Mouse (Mus musculus) liver, postnatal 0 days (tissue): Measurements from ENCODE around the gene Aff4. TPM values are rescaled to one million over a fixed set of nuclear protein-coding genes. Genes with fewer than 3 reads are reported as not detected.

Experiments used
- ATAC-seq: fragments of 200-750 bp; cut with Nextera tagmentation; 2 replicates; pipeline ENCODE4 v1.8.0; 2017; ENCODE audit warnings: mild to moderate bottlenecking, moderate library complexity
- DNase-seq: peaks from one replicate; pipeline ENCODE4 v3.0.0-alpha.2; 2016
- H3K27ac ChIP-seq: fragments of 300-500 bp; sonication (generic); 2 replicates; pipeline ENCODE4 v1.5.1; 2014; ENCODE audit warnings: antibody characterized with exemption, moderate library complexity, mild to moderate bottlenecking, low read depth
- H3K27me3 ChIP-seq: fragments of 300-500 bp; sonication (generic); 2 replicates; pipeline ENCODE4 v1.6.1; 2014; ENCODE audit warnings: low read length, control low read depth, mixed read lengths; ENCODE audit not compliant: insufficient read depth
- H3K36me3 ChIP-seq: fragments of 300-500 bp; sonication (generic); replicated peaks from 2 replicates; pipeline ENCODE4 v1.6.1; 2014; ENCODE audit warnings: mild to moderate bottlenecking, control low read depth, low read length, moderate library complexity, mixed read lengths; ENCODE audit not compliant: insufficient read depth
- H3K4me1 ChIP-seq: fragments of 300-500 bp; sonication (generic); 2 replicates; pipeline ENCODE4 v1.6.1; 2014; ENCODE audit warnings: antibody characterized with exemption, mild to moderate bottlenecking, control low read depth; ENCODE audit not compliant: insufficient read depth
- H3K4me2 ChIP-seq: fragments of 300-500 bp; sonication (generic); 2 replicates; pipeline ENCODE4 v1.6.1; 2014; ENCODE audit warnings: low read depth, mild to moderate bottlenecking, low read length, moderate library complexity, mixed read lengths
- H3K4me3 ChIP-seq: fragments of 300-500 bp; sonication (generic); 2 replicates; pipeline ENCODE4 v1.5.1; 2014; ENCODE audit warnings: low read depth, low read length
- H3K9ac ChIP-seq: fragments of 300-500 bp; sonication (generic); replicated peaks from 2 replicates; pipeline ENCODE4 v1.6.1; 2014; ENCODE audit warnings: mild to moderate bottlenecking, moderate library complexity
- H3K9me3 ChIP-seq: fragments of 300-500 bp; sonication (generic); 2 replicates; pipeline ENCODE4 v1.6.1; 2016; ENCODE audit warnings: mild to moderate bottlenecking, control low read depth, low read length, mixed read lengths
- CTCF ChIP-seq: sonication (generic); IDR thresholded peaks from 2 replicates; pipeline ENCODE4 v1.5.1; 2016; ENCODE audit warnings: antibody characterized with exemption, low read depth
- EP300 ChIP-seq: IDR thresholded peaks from 2 replicates; pipeline ENCODE4 v1.6.1; 2016; ENCODE audit warnings: antibody characterized with exemption, low read depth, mild to moderate bottlenecking
- WGBS: fragments of 180-500 bp; shearing (Covaris S2); extraction: QIAGEN DNeasy Blood & Tissue Kit; methylation state at CpG from one replicate; pipeline ENCODE4 v1.1.7; 2014; ENCODE audit not compliant: insufficient replicate concordance; 5-methylcytosine and 5-hydroxymethylcytosine counted together
- polyA plus RNA-seq: library from polyadenylated mRNA; unstranded; fragments of >200 nt; fragmentation: Nextera tagmentation; extraction: Ambion mirVana; gene quantifications from 2 replicates; pipeline ENCODE4 v1.2.1, GENCODE M21; 2015

Aff4 gene
- polyA plus RNA-seq, 1 experiment from 2014 or later: 12.4 TPM

- no peak for DNase-seq
Measured at GRCm38 (mm10) chr11:53383758-53384428, 33.3 kb downstream of the Aff4 start.

GRCm38 (mm10) chr11:53393856-53394255 lies 43.2 kb downstream of the Aff4 start:
- WGBS: 44% methylated on average over 1 of the region's 1 CpGs
- Histone ChIP-seq H3K4me1 (no peaks in the 10 kb centered on the region), H3K9ac (no peak overlapping the region), H3K27me3 (no peaks in the 10 kb centered on the region), H3K4me2 (no peak overlapping the region), H3K9me3 (no peaks in the 10 kb centered on the region), H3K36me3 (peaks cover 38% of the 10 kb centered on the region), H3K4me3 (no peak overlapping the region), H3K27ac (no peak overlapping the region)
- TF ChIP-seq CTCF (no peak), EP300 (no peak)
- no peak for ATAC-seq
- no peak for DNase-seq

More at GRCm38 (mm10) chr11:53383758-53384428, 33.3 kb downstream of the Aff4 start:
- ATAC-seq: no peak
- no peak overlapping the region for H3K4me2 ChIP-seq
- WGBS: 88% methylated on average over 2 of the region's 2 CpGs
- TF ChIP-seq EP300 (no peak), CTCF (no peak)
- no peaks in the 10 kb centered on the region for H3K27me3 ChIP-seq
- H3K4me3 ChIP-seq: no peak overlapping the region
- H3K36me3 ChIP-seq: peaks cover 16% of the 10 kb centered on the region
- no peak overlapping the region for H3K27ac ChIP-seq
- no peak overlapping the region for H3K9ac ChIP-seq
- H3K4me1 ChIP-seq: peaks cover 2% of the 10 kb centered on the region; the same call in 1 of the 2 replicates
- no peaks in the 10 kb centered on the region for H3K9me3 ChIP-seq

DNA sequence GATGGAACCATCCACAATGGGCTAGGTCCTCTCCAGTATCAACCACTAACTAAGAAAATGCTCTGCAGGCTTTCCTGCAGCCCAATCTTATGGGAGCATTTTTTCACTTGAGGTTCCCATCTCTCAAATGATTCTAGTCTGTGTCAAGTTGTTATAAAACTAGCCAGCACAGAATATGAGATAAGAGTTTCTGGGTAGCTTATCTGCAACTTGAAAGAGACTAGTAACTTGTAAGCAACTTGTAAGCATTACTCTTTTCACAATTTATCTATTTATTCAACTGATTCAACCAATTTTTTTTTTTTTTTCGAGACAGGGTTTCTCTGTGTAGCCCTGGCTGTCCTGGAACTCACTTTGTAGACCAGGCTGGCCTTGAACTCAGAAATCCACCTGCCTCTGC lies 53.0 kb downstream of the Aff4 start:
- Histone ChIP-seq H3K4me2 (no peak overlapping the region), H3K9me3 (no peaks in the 10 kb centered on the region), H3K4me3 (no peak overlapping the region), H3K27me3 (no peaks in the 10 kb centered on the region), H3K9ac (no peak overlapping the region), H3K27ac (no peak overlapping the region), H3K36me3 (peaks cover 66% of the 10 kb centered on the region), H3K4me1 (no peaks in the 10 kb centered on the region)
- ATAC-seq: no peak
- WGBS: 90% methylated on average over 1 of the region's 1 CpGs
- no peak for DNase-seq
- TF ChIP-seq EP300 (no peak), CTCF (no peak)

- peak; percentile 75 for TF ChIP-seq CTCF
- no peak for TF ChIP-seq EP300
- DNase-seq (no peak), ATAC-seq (no peak)
- H3K4me1 ChIP-seq: no peaks in the 10 kb centered on the region
- no peak overlapping the region for H3K4me2 ChIP-seq
- H3K9me3 ChIP-seq: no peaks in the 10 kb centered on the region
- H3K27ac ChIP-seq: no peak overlapping the region
- H3K27me3 ChIP-seq: no peaks in the 10 kb centered on the region
- H3K9ac ChIP-seq: no peak overlapping the region
- no peak overlapping the region for H3K4me3 ChIP-seq
- peaks cover 75% of the 10 kb centered on the region for H3K36me3 ChIP-seq
Measured at GRCm38 (mm10) chr11:53411738-53412137, 61.1 kb downstream of the Aff4 start.

GRCm38 (mm10) chr11:53413871-53414270 lies 63.2 kb downstream of the Aff4 start:
- ATAC-seq (no peak), DNase-seq (no peak)
- Histone ChIP-seq H3K9ac (no peak overlapping the region), H3K4me2 (no peak overlapping the region), H3K27me3 (no peaks in the 10 kb centered on the region), H3K9me3 (no peaks in the 10 kb centered on the region), H3K27ac (no peak overlapping the region), H3K4me3 (no peak overlapping the region), H3K4me1 (no peaks in the 10 kb centered on the region), H3K36me3 (peaks cover 76% of the 10 kb centered on the region)
- TF ChIP-seq EP300 (no peak), CTCF (no peak)
- 81% methylated on average over 4 of the region's 4 CpGs for WGBS

GRCm38 (mm10) chr11:53418048-53418447 lies 67.4 kb downstream of the Aff4 start:
- no peak overlapping the region for H3K27ac ChIP-seq
- DNase-seq (no peak), ATAC-seq (peak; percentile 35; the same call in 1 of the 2 replicates)

More at GRCm38 (mm10) chr11:53418048-53418447, 67.4 kb downstream of the Aff4 start:
- Histone ChIP-seq H3K9ac (no peak overlapping the region), H3K4me1 (no peaks in the 10 kb centered on the region), H3K36me3 (peaks cover 53% of the 10 kb centered on the region), H3K27me3 (no peaks in the 10 kb centered on the region), H3K4me3 (no peak overlapping the region), H3K9me3 (no peaks in the 10 kb centered on the region), H3K4me2 (no peak overlapping the region)
- TF ChIP-seq CTCF (no peak), EP300 (no peak)
